Mouse (Mus musculus) liver, embryonic 15.5 days (tissue): ENCODE results near the gene Cdc6. TPM values are rescaled to one million over a fixed set of nuclear protein-coding genes. Genes with fewer than 3 reads are reported as not detected.
A peak's percentile ranks its signal among the peaks of the same experiment; 100 is the strongest.

ENCODE experiments used
- ATAC-seq: fragments of 200-750 bp; cut with Nextera tagmentation; 2 replicates; pipeline ENCODE4 v1.8.0; 2017; ENCODE audit warnings: moderate number of reproducible peaks, mild to moderate bottlenecking, moderate library complexity; ENCODE audit not compliant: insufficient read depth
- H3K27ac ChIP-seq: fragments of 300-500 bp; sonication (generic); replicated peaks from 2 replicates; pipeline ENCODE4 v1.5.1; 2015; ENCODE audit warnings: mild to moderate bottlenecking, inconsistent platforms
- H3K27me3 ChIP-seq: fragments of 300-500 bp; sonication (generic); 2 replicates; pipeline ENCODE4 v1.6.1; 2015; ENCODE audit warnings: mild to moderate bottlenecking, inconsistent platforms
- H3K36me3 ChIP-seq: fragments of 300-500 bp; sonication (generic); replicated peaks from 2 replicates; pipeline ENCODE4 v1.6.1; 2015; ENCODE audit warnings: moderate library complexity, mild to moderate bottlenecking, inconsistent platforms
- H3K4me1 ChIP-seq: fragments of 300-500 bp; sonication (generic); replicated peaks from 2 replicates; pipeline ENCODE4 v1.6.1; 2015; ENCODE audit warnings: inconsistent platforms
- H3K4me2 ChIP-seq: fragments of 300-500 bp; sonication (generic); 2 replicates; pipeline ENCODE4 v1.6.1; 2015; ENCODE audit warnings: moderate library complexity, mild to moderate bottlenecking, inconsistent platforms
- H3K4me3 ChIP-seq: fragments of 300-500 bp; sonication (generic); replicated peaks from 2 replicates; pipeline ENCODE4 v1.5.1; 2015; ENCODE audit warnings: mild to moderate bottlenecking, inconsistent platforms
- H3K9ac ChIP-seq: fragments of 300-500 bp; sonication (generic); 2 replicates; pipeline ENCODE4 v1.6.1; 2015; ENCODE audit warnings: moderate library complexity, mild to moderate bottlenecking, inconsistent platforms
- H3K9me3 ChIP-seq: fragments of 300-500 bp; sonication (generic); replicated peaks from 2 replicates; pipeline ENCODE4 v1.6.1; 2016; ENCODE audit warnings: inconsistent platforms
- WGBS: fragments of 180-500 bp; shearing (Covaris S2); methylation state at CpG from one replicate; pipeline ENCODE4 v1.1.7; 2015; ENCODE audit warnings: mixed read lengths; ENCODE audit not compliant: insufficient replicate concordance; 5-methylcytosine and 5-hydroxymethylcytosine counted together
- polyA plus RNA-seq: library from polyadenylated mRNA; unstranded; fragments of >200 nt; fragmentation: Nextera tagmentation; extraction: Ambion mirVana; gene quantifications from 2 replicates; pipeline ENCODE4 v1.2.1, GENCODE M21; 2015

Gene Cdc6
- polyA plus RNA-seq, 1 experiment from 2014 or later: 58.0 TPM

- peaks cover 12% of the 10 kb centered on the region; the same call in 1 of the 2 replicates for H3K36me3 ChIP-seq
- H3K4me2 ChIP-seq: peak overlapping the region; percentile 100
- H3K4me3 ChIP-seq: peak overlapping the region; percentile 64
- peaks cover 98% of the 10 kb centered on the region for H3K27me3 ChIP-seq
- no peaks in the 10 kb centered on the region for H3K9me3 ChIP-seq
- WGBS: 15% methylated on average over 6 of the region's 6 CpGs
- H3K9ac ChIP-seq: no peak overlapping the region
- peak overlapping the region; percentile 61 for H3K27ac ChIP-seq
- H3K4me1 ChIP-seq: peaks cover 90% of the 10 kb centered on the region
- no peak for ATAC-seq
Observed at GRCm38 (mm10) chr11:98964201-98964615, 56.6 kb downstream of the Cdc6 start.

- Histone ChIP-seq H3K4me3 (no peak overlapping the region), H3K4me1 (peaks cover 88% of the 10 kb centered on the region), H3K36me3 (peaks cover 12% of the 10 kb centered on the region; the same call in 1 of the 2 replicates), H3K9ac (no peak overlapping the region), H3K27me3 (peaks cover 97% of the 10 kb centered on the region), H3K9me3 (no peaks in the 10 kb centered on the region), H3K27ac (peak overlapping the region; percentile 61; the same call in 1 of the 2 replicates), H3K4me2 (peak overlapping the region; percentile 100)
- 38% methylated on average over 15 of the region's 15 CpGs for WGBS
- ATAC-seq: no peak
Observed at GRCm38 (mm10) chr11:98964616-98965415, 57.2 kb downstream of the Cdc6 start.

GRCm38 (mm10) chr11:98965416-98966077, 57.9 kb downstream of the Cdc6 start:
- Histone ChIP-seq H3K4me1 (peaks cover 85% of the 10 kb centered on the region), H3K27me3 (peaks cover 95% of the 10 kb centered on the region), H3K27ac (no peak overlapping the region), H3K4me3 (no peak overlapping the region), H3K9ac (no peak overlapping the region), H3K9me3 (no peaks in the 10 kb centered on the region), H3K4me2 (no peak overlapping the region), H3K36me3 (peaks cover 12% of the 10 kb centered on the region; the same call in 1 of the 2 replicates)
- 30% methylated on average over 11 of the region's 11 CpGs for WGBS
- ATAC-seq: no peak

GRCm38 (mm10) chr11:98966499-98967141, 59.0 kb downstream of the Cdc6 start:
- Histone ChIP-seq H3K4me2 (no peak overlapping the region), H3K4me1 (peaks cover 74% of the 10 kb centered on the region), H3K27me3 (peaks cover 92% of the 10 kb centered on the region), H3K9me3 (no peaks in the 10 kb centered on the region), H3K9ac (no peak overlapping the region), H3K36me3 (peaks cover 17% of the 10 kb centered on the region; the same call in 1 of the 2 replicates), H3K4me3 (no peak overlapping the region), H3K27ac (no peak overlapping the region)
- 39% methylated on average over 9 of the region's 9 CpGs for WGBS
- ATAC-seq: no peak

GRCm38 (mm10) chr11:98968079-98968478, 60.5 kb downstream of the Cdc6 start:
- H3K4me1 ChIP-seq: peaks cover 59% of the 10 kb centered on the region
- ATAC-seq: no peak
- WGBS: 78% methylated on average over 16 of the region's 16 CpGs
- H3K36me3 ChIP-seq: peaks cover 23% of the 10 kb centered on the region; the same call in 1 of the 2 replicates
- H3K27me3 ChIP-seq: peaks cover 77% of the 10 kb centered on the region
- H3K4me3 ChIP-seq: no peak overlapping the region
- no peak overlapping the region for H3K9ac ChIP-seq
- no peaks in the 10 kb centered on the region for H3K9me3 ChIP-seq
- no peak overlapping the region for H3K27ac ChIP-seq
- H3K4me2 ChIP-seq: no peak overlapping the region

- no peak overlapping the region for H3K4me3 ChIP-seq
- no peak for ATAC-seq
- H3K9ac ChIP-seq: no peak overlapping the region
- no peaks in the 10 kb centered on the region for H3K9me3 ChIP-seq
- H3K27ac ChIP-seq: no peak overlapping the region
- 13% methylated on average over 20 of the region's 20 CpGs for WGBS
- H3K27me3 ChIP-seq: peaks cover 69% of the 10 kb centered on the region
- 0 out of 2 replicates have a peak overlapping the region, but pooled peaks have one; percentile 7 for H3K4me2 ChIP-seq
- H3K4me1 ChIP-seq: peaks cover 51% of the 10 kb centered on the region
- H3K36me3 ChIP-seq: peaks cover 29% of the 10 kb centered on the region; the same call in 1 of the 2 replicates
Observed at GRCm38 (mm10) chr11:98968716-98969495, 61.3 kb downstream of the Cdc6 start.

- ATAC-seq: no peak
Observed at GRCm38 (mm10) chr11:98969496-98969927, 61.9 kb downstream of the Cdc6 start.

GRCm38 (mm10) chr11:98970191-98970925, 62.8 kb downstream of the Cdc6 start:
- WGBS: 75% methylated on average over 29 of the region's 29 CpGs
- H3K4me3 ChIP-seq: no peak overlapping the region
- no peak overlapping the region for H3K4me2 ChIP-seq
- ATAC-seq: no peak
- peaks cover 29% of the 10 kb centered on the region; the same call in 1 of the 2 replicates for H3K36me3 ChIP-seq
- H3K27ac ChIP-seq: no peak overlapping the region
- H3K9ac ChIP-seq: no peak overlapping the region
- no peaks in the 10 kb centered on the region for H3K9me3 ChIP-seq
- peaks cover 37% of the 10 kb centered on the region for H3K4me1 ChIP-seq
- peaks cover 54% of the 10 kb centered on the region for H3K27me3 ChIP-seq

More at GRCm38 (mm10) chr11:98969496-98969927, 61.9 kb downstream of the Cdc6 start:
- Histone ChIP-seq H3K36me3 (peaks cover 29% of the 10 kb centered on the region; the same call in 1 of the 2 replicates), H3K27ac (no peak overlapping the region), H3K9ac (no peak overlapping the region), H3K4me3 (no peak overlapping the region), H3K4me2 (no peak overlapping the region), H3K4me1 (peaks cover 45% of the 10 kb centered on the region), H3K27me3 (peaks cover 63% of the 10 kb centered on the region), H3K9me3 (no peaks in the 10 kb centered on the region)
- 27% methylated on average over 17 of the region's 17 CpGs for WGBS

- no peak overlapping the region for H3K4me3 ChIP-seq
- H3K9ac ChIP-seq: no peak overlapping the region
- no peaks in the 10 kb centered on the region for H3K9me3 ChIP-seq
- H3K36me3 ChIP-seq: peaks cover 29% of the 10 kb centered on the region; the same call in 1 of the 2 replicates
- no peak for ATAC-seq
- H3K4me2 ChIP-seq: no peak overlapping the region
- H3K27me3 ChIP-seq: peaks cover 43% of the 10 kb centered on the region
- peaks cover 25% of the 10 kb centered on the region for H3K4me1 ChIP-seq
- no peak overlapping the region for H3K27ac ChIP-seq
- WGBS: 71% methylated on average over 23 of the region's 23 CpGs
Observed at GRCm38 (mm10) chr11:98971316-98972031, 63.9 kb downstream of the Cdc6 start.
